Mouse (Mus musculus) layer of hippocampus, postnatal 14 days (tissue): ENCODE results near the gene Med21. TPM values are rescaled to one million over a fixed set of nuclear protein-coding genes. Genes with fewer than 3 reads are reported as not detected.

Experiments
- DNase-seq, 2 experiments: peaks; one replicate each; pipeline ENCODE4 v3.0.0; 2021 to 2022; ENCODE audit warnings: low spot score in 2 of 2, mixed read lengths in 1 of 2
- total RNA-seq, 2 experiments: library from RNA; stranded (reverse); gene quantifications; 2 replicates each; pipeline ENCODE4 v1.2.3; 2021

Gene Med21
- total RNA-seq, 2 experiments from 2014 or later: 37.2 to 47.0 TPM

DNA sequence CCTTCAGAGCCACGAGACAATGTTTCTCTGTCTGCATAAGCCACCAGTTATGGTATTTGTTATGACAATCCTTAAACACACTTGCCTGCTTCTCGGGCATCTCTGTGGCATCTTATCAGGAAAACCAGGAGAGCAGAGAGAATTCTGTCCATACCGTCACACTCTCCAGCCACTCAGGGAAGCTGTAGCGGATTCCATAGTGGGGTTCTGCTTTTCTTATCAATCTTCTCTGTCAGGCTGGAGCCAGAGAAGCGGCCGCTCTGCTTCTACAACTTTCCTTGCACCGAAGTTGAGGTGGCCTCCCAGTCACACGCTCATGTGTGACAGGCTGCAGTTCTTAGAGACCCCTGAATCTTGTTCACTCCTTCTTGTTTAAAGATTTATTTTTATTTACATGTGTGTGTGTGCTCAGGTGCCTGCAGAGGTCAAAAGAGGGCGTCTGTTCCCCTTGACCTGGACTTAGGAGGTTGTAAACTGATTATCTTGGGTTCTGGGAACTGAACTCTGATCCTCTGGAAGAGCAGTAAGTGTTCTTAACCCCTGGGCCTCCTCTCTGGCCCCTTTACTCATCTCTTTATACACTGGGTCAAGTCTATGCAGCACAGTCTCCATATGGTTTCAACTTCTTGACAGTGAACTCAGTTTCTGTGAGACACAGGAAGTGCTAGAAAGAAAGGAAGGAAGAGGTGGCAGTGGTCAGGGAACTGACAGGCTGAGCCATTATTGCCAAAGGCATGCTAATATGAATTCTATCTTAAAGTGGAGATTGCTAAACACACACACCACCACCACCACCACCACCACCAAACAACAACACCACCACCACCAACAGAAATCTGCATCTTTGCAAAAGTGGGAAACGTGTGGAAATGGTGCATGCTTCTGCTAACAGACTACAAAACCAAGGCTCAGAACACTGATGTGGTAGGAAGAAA lies 36.1 kb downstream of the Med21 start:
- no peak for DNase-seq

DNA sequence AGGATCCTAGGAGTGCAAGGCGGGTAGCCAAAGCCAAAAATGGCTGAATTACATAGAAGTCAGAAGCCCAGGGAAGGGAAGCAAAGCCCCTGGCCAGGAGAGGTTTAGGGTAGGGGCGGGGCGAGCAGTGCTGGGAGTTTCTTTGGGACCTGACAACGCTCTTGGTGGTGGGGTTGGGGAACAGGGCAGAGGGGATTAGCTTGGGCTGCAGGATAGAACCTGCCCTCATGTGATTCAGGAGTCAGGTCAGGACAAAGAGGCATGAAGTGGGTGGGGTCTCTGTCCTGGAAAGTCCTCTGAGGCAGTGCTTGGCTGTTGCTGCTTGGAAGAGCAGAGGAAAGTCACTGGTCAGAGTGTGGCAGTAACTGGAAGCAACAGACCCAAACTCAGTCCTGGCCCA lies 41.5 kb downstream of the Med21 start:
- DNase-seq: no peak

DNA sequence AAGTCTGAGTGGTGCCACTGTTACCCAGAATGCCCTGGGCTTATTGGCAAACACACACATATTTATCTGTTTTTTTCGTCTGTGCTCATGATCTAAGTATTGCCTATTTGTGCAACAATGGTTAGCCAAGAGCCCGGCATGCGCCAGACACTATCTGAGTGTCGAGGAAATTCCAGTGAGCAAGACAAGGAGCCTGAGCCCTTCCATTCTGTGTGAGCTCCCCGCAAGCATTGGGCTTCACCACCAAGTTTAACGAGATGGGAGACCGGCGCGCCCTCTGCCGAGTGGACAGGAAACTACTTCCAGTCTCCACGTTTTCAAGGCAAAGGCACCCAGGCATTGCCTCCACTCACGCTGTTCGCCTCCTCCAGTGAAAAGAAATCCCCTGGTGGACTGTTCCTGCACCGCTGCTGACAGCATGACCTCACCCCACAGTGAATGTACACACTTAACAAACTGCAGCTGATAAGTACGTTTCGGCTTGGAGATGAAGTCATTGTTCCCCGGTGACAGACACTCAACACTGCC lies 43.5 kb downstream of the Med21 start:
- peak in 1 of 2 experiments; percentile 4 for DNase-seq

DNA sequence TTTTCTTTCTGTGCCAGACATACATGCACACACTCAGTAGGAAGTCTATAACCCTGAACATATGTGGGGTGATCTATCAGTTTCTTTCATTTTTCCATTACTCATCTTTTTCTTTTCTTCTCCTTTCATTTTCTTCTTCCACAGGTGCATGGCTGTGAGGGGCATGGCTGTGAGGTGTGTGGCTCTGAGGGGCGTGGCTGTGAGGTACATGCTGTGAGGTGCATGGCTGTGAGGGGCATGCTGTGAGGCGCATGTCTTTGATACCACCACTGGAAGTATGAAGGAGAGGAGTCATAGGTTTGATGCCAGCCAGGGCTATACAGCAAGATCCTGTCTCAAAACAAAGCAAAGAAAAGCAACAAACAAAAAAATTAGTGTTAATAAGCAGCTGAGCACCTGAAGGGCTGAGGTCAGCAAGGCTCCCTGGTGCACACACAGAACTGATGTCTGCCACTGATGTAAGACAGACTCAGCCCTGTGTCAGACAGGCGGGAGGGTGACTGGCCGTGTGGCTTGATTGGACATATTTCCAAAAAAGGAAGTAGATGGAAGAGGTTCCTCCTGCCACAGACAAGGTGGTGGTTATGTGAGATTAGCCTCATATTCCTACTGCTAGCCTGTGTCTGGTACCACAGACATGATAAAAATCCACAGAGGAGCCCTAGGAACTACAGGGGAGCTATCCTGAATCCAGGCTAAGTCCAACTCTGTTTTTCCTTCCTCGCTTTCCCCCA lies 44.3 kb downstream of the Med21 start:
- DNase-seq: no peak

GRCm38 (mm10) chr6:146688010-146688409 lies 45.7 kb downstream of the Med21 start:
- no peak for DNase-seq

DNA sequence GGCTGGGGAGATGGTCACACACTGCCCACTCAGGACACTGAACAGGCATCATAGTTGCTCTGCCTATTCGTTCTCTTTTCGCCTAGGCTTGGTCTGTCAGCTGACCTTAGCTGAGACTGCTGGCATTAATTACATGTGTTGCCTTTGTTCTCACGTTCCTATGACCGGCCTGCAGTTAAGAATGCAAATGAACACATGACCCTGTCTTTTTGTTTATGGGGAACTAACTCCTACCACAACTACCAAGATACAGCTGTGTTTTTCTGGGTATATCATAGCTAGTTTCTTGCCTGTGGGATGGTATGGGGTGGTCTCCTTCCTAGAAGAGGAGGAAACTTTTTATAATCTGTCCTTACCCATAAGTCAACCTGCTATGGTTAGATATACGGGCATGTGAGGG lies 46.5 kb downstream of the Med21 start:
- DNase-seq: no peak

DNA sequence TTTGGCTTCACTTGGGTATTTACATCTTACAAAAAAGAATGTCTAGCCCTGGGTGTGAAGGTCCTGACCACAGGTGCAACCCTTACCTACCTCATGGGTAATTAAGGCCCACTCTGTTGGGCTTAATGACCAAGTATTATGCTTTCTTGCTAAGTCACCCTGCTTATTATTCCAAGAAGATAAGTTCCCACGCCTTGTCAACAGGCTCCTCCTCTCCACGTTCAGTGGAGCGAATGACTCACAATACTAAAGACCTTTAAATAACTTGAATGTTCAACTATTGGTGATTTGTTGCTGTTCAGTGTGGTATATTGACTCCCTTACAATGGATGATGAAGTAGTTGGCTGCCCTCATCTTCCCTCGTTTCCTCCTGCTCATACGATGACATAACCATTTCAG lies 55.4 kb downstream of the Med21 start:
- DNase-seq: no peak

DNA sequence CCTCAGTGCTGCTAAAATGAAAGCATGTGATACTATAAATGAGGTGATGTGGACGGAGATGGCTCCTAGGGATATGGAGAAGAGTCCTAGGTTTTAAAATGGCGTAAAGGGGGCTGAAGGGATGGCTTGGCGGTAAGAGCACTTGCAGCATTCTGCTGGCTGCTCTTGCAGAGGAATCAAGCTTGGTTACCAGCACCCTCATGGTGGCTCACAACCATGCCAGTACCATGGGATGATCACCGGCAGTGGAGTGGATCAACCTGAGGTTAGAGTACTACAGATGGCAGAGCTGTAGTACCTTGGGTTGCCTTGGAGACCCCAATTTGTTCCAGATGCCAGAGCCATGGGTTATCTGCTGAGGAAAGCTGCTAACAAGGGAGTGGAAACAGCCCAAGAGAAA lies 56.0 kb downstream of the Med21 start:
- DNase-seq: no peak

Other genes with a start within 250 kb of the Med21 start
- 10 to 100 TPM; 32.3 to 35.0 TPM for gene Itpr2, start 140.3 kb upstream of the Med21 start, total RNA-seq
- gene Fgfr1op2, start 65.3 kb upstream of the Med21 start, total RNA-seq: 10 to 100 TPM; 78.3 to 80.9 TPM
- gene Ints13, start 64.7 kb upstream of the Med21 start, total RNA-seq: 10 to 100 TPM; 39.2 to 42.7 TPM
- 10 to 100 TPM; 42.1 to 43.4 TPM for gene Tm7sf3, start 277 bp downstream of the Med21 start, total RNA-seq
- gene Stk38l, start 82.4 kb downstream of the Med21 start, total RNA-seq: 10 to 100 TPM; 19.2 to 19.6 TPM
- 1 to 10 TPM; 8.2 to 9.6 TPM for gene Arntl2, start 153.5 kb downstream of the Med21 start, total RNA-seq
- not detected for gene Smco2, start 207.6 kb downstream of the Med21 start, total RNA-seq
- 10 to 100 TPM; 56.8 to 61.1 TPM for gene Ppfibp1, start 245.9 kb downstream of the Med21 start, total RNA-seq